Mouse (Mus musculus) ES-Bruce4 (cell line): ENCODE measurements around the gene Aqp11.

Experiments used
- CTCF ChIP-seq: IDR thresholded peaks from one replicate; pipeline ENCODE4 v1.8.1; 2011; ENCODE audit warnings: low read depth, low read length
- EP300 ChIP-seq: IDR thresholded peaks from 2 replicates; pipeline ENCODE4 v1.6.1; 2011; ENCODE audit warnings: low read depth, low read length; ENCODE audit not compliant: insufficient read depth
- POLR2A ChIP-seq: IDR thresholded peaks from one replicate; pipeline ENCODE4 v1.8.1; 2011; ENCODE audit warnings: low read length; ENCODE audit not compliant: insufficient read depth

GRCm38 (mm10) chr7:97719078-97719477 lies 19.0 kb downstream of the Aqp11 start:
- no peak for TF ChIP-seq POLR2A
- no peak for TF ChIP-seq CTCF
- 0 out of 2 replicates have a peak, but pooled peaks have one; percentile 15 for TF ChIP-seq EP300
